Mouse (Mus musculus) spleen, adult 2 months (tissue): ENCODE measurements around the gene Kmt5b.

Experiments used
- CTCF ChIP-seq: fragments of 200-500 bp; IDR thresholded peaks from 2 replicates; pipeline ENCODE4 v1.5.1; 2011; ENCODE audit warnings: mild to moderate bottlenecking, inconsistent platforms; ENCODE audit not compliant: insufficient read depth, insufficient read length, insufficient replicate concordance; ENCODE audit errors: extremely low read depth
- POLR2A ChIP-seq: fragments of 200-500 bp; IDR thresholded peaks from 2 replicates; pipeline ENCODE4 v1.6.1; 2011; ENCODE audit warnings: low read depth, low read length, inconsistent platforms

DNA sequence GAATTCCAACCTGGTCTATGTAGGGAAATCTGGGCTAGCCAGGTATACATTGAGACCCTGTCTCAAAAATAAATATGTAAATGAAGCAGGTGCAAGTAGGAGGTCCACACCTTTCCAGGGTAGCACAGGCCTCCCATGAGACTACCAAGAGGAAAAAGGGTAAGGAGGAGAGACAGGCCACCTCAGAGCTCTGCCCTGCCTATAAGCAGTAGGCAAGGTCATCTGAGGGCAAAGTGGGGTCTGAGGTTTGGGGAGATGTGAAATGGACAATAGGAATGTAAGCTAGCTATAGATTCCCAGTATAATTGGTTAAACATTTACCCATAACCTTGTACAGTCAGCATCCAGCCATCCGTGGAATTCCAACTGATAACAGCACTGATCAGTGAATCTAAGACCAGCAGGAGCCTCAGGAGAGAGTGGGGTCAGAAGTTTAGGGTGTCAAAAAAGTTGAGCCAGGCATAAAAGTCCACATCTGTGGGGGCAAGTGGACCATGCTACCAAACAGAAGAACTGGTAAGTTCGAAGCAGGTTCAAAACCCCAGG is 52.8 kb downstream of the Kmt5b start:
- TF ChIP-seq CTCF, result no peak
- TF ChIP-seq POLR2A, result no peak
